Mouse (Mus musculus): ENCODE results near the gene Inip.
"Not testable (repeated sequence)": the region's sequence is repeated elsewhere in the genome, so short reads cannot be mapped to it uniquely, and the experiment has no call there.

Inip gene

GRCm38 (mm10) chr4:59808396-59808795 lies 7.0 kb upstream of the Inip start:
- DNase-seq (ENCODE audit: low spot score in 2 of 2): no peak

- no peak for DNase-seq (ENCODE audit: low spot score in 2 of 2)
Measured at GRCm38 (mm10) chr4:59807521-59807920, 6.1 kb upstream of the Inip start.

- no peak for DNase-seq (ENCODE audit: low spot score in 2 of 2)
Measured at GRCm38 (mm10) chr4:59806879-59807195, 5.4 kb upstream of the Inip start.

GRCm38 (mm10) chr4:59805968-59806878 lies 4.8 kb upstream of the Inip start:
- DNase-seq (ENCODE audit: low spot score in 2 of 2): peak in 1 of 2 experiments; percentile 54

GRCm38 (mm10) chr4:59805181-59805967 lies 4.0 kb upstream of the Inip start, which contains the start of gene Snx30:
Gene Snx30 (plus strand): TSS chr4:59805840.
- peak; percentile 74 to 84 for DNase-seq (ENCODE audit: low spot score in 2 of 2)

GRCm38 (mm10) chr4:59804754-59805153 lies 3.4 kb upstream of the Inip start:
- DNase-seq (ENCODE audit: low spot score in 2 of 2): no peak

- DNase-seq (ENCODE audit: low spot score in 2 of 2): no peak
Measured at GRCm38 (mm10) chr4:59803358-59803757, 2.0 kb upstream of the Inip start.

- no peak for DNase-seq (ENCODE audit: low spot score in 2 of 2)
Measured at GRCm38 (mm10) chr4:59802792-59803191, 1.4 kb upstream of the Inip start.

GRCm38 (mm10) chr4:59802107-59802506 lies 718 bp upstream of the Inip start:
- no peak for DNase-seq (ENCODE audit: low spot score in 2 of 2)

GRCm38 (mm10) chr4:59800181-59800580 lies 1.2 kb downstream of the Inip start:
- DNase-seq (ENCODE audit: low spot score in 2 of 2): no peak

GRCm38 (mm10) chr4:59795788-59796455 lies 5.5 kb downstream of the Inip start:
- no peak for DNase-seq (ENCODE audit: low spot score in 2 of 2)

- DNase-seq (ENCODE audit: low spot score in 2 of 2): no peak
Measured at GRCm38 (mm10) chr4:59794116-59794515, 7.3 kb downstream of the Inip start.

- DNase-seq (ENCODE audit: low spot score in 2 of 2): not testable (repeated sequence)
Measured at GRCm38 (mm10) chr4:59793626-59794025, 7.8 kb downstream of the Inip start.

GRCm38 (mm10) chr4:59789015-59789414 lies 12.4 kb downstream of the Inip start:
- DNase-seq (ENCODE audit: low spot score in 2 of 2): no peak

- no peak for DNase-seq (ENCODE audit: low spot score in 2 of 2)
Measured at GRCm38 (mm10) chr4:59787126-59787525, 14.3 kb downstream of the Inip start.

- peak; percentile 81 to 84 for DNase-seq (ENCODE audit: low spot score in 2 of 2)
Measured at GRCm38 (mm10) chr4:59786661-59787060, 14.7 kb downstream of the Inip start.

- no peak for DNase-seq (ENCODE audit: low spot score in 2 of 2)
Measured at GRCm38 (mm10) chr4:59785412-59785811, 16.0 kb downstream of the Inip start.

GRCm38 (mm10) chr4:59783685-59784279 lies 17.6 kb downstream of the Inip start:
- peak; percentile 85 to 91 for DNase-seq (ENCODE audit: low spot score in 2 of 2)

- DNase-seq (ENCODE audit: low spot score in 2 of 2): peak in 1 of 2 experiments; percentile 7
Measured at GRCm38 (mm10) chr4:59782853-59783684, 18.3 kb downstream of the Inip start.

GRCm38 (mm10) chr4:59780568-59780967 lies 20.8 kb downstream of the Inip start:
- DNase-seq (ENCODE audit: low spot score in 2 of 2): no peak

GRCm38 (mm10) chr4:59777828-59778227 lies 23.6 kb downstream of the Inip start:
- no peak for DNase-seq (ENCODE audit: low spot score in 2 of 2)

Measured in cerebellum, postnatal 4 days (tissue).